Mouse (Mus musculus) erythroblast, adult 5-6 weeks (primary cell): ENCODE measurements around the gene Elob. TPM values are rescaled to one million over a fixed set of nuclear protein-coding genes. Genes with fewer than 3 reads are reported as not detected.
A peak's percentile ranks its signal among the peaks of the same experiment; 100 is the strongest.

Experiments used
- ATAC-seq: replicated peaks from 2 replicates; pipeline ENCODE4 v1.8.0; 2016; ENCODE audit warnings: moderate number of reproducible peaks, mild to moderate bottlenecking, moderate TSS enrichment, inconsistent platforms; ENCODE audit not compliant: poor library complexity, low FRiP score, severe bottlenecking
- total RNA-seq, 2 experiments: library from RNA; stranded (forward) in 1 of 2; stranded (reverse) in 1 of 2; fragments of 150-400 nt in 1 of 2; fragments of 200-764, 138-1000 nt in 1 of 2; gene quantifications; 2 replicates each; pipeline versions ENCODE4 v1.2.3 to v1.2.4; 2015 to 2017; ENCODE audit warnings: low replicate concordance in 2 of 2

The Elob gene
- total RNA-seq, 2 experiments from 2014 or later = 50.0 to 118 TPM

- peak; percentile 73 for ATAC-seq
Observed at GRCm38 (mm10) chr17:23828271-23829001, 500 bp downstream of the Elob start.

- no peak for ATAC-seq
Observed at GRCm38 (mm10) chr17:23825591-23825990, 3.3 kb downstream of the Elob start.

- ATAC-seq = no peak
Observed at GRCm38 (mm10) chr17:23823614-23824013, 5.3 kb downstream of the Elob start.

- no peak for ATAC-seq
Observed at GRCm38 (mm10) chr17:23823018-23823417, 5.9 kb downstream of the Elob start.

GRCm38 (mm10) chr17:23822094-23822493, 6.8 kb downstream of the Elob start:
- ATAC-seq = no peak

- ATAC-seq = no peak
Observed at GRCm38 (mm10) chr17:23820731-23821130, 8.2 kb downstream of the Elob start.

GRCm38 (mm10) chr17:23819235-23819634, 9.7 kb downstream of the Elob start:
- ATAC-seq = no peak

GRCm38 (mm10) chr17:23818579-23818978, 10.4 kb downstream of the Elob start:
- ATAC-seq = no peak

GRCm38 (mm10) chr17:23815641-23816040, 13.3 kb downstream of the Elob start:
- ATAC-seq = no peak

- no peak for ATAC-seq
Observed at GRCm38 (mm10) chr17:23807918-23808317, 21.0 kb downstream of the Elob start.

GRCm38 (mm10) chr17:23806867-23807266, 22.1 kb downstream of the Elob start:
- no peak for ATAC-seq

GRCm38 (mm10) chr17:23804426-23805085, 24.4 kb downstream of the Elob start:
- ATAC-seq = no peak

- peak; percentile 27 for ATAC-seq
Observed at GRCm38 (mm10) chr17:23803366-23804041, 25.4 kb downstream of the Elob start.

- peak; percentile 94 for ATAC-seq
Observed at GRCm38 (mm10) chr17:23802746-23803365, 26.1 kb downstream of the Elob start.

GRCm38 (mm10) chr17:23801627-23802026, 27.3 kb downstream of the Elob start:
- ATAC-seq = no peak

GRCm38 (mm10) chr17:23797316-23797715, 31.6 kb downstream of the Elob start:
- no peak for ATAC-seq

GRCm38 (mm10) chr17:23795323-23795722, 33.6 kb downstream of the Elob start:
- ATAC-seq = no peak

GRCm38 (mm10) chr17:23791079-23791357, 37.9 kb downstream of the Elob start:
- ATAC-seq = peak; percentile 19; the same call in 1 of the 2 replicates

GRCm38 (mm10) chr17:23790269-23791078, 38.5 kb downstream of the Elob start, which contains the start of gene Srrm2:
Gene Srrm2, plus strand, starts transcription at chr17:23790532.
- ATAC-seq = peak; percentile 80
